Mouse (Mus musculus) adrenal gland, postnatal 14 days (tissue): ENCODE measurements around the gene 9430015G10Rik. TPM values are rescaled to one million over a fixed set of nuclear protein-coding genes. Genes with fewer than 3 reads are reported as not detected.
A peak's percentile ranks its signal among the peaks of the same experiment; 100 is the strongest.
"Not testable (repeated sequence)": the region's sequence is repeated elsewhere in the genome, so short reads cannot be mapped to it uniquely, and the experiment has no call there.

ENCODE experiments used
- DNase-seq: peaks from one replicate; pipeline ENCODE4 v3.0.0; 2021; ENCODE audit warnings: mixed read lengths
- total RNA-seq: library from RNA; stranded (reverse); gene quantifications from 2 replicates; pipeline ENCODE4 v1.2.3, GENCODE M21; 2021

The 9430015G10Rik gene
- total RNA-seq, 1 experiment from 2014 or later: 10.4 TPM

DNA sequence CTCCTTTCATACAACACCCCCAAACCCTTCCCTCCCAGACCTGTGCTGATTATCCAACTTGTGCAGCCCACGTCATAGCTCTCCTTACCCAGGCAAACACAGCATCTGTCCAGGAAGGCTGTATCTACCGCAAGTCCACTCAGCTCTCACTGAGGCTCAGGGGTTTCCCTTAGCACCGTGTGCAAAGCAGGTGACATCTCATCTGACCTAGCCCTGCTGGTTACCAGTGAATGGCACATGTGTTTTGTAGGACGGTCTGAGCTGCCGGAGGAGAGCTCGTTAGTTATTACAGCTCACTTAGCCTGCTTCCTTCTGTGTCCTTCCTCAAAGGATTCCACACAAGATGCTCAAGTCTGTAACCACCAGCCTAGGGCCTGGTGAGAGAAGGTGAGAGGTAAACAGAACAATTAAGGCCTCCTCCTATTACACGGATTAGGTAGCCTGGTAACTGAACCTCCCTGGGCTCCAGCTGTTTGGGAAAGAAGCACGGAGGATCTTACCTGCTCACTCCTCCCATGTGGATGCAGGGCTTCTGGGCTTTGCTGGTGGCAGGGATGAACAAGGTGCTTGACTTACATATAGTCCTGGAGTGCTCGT is 11.9 kb upstream of the 9430015G10Rik start:
- no peak for DNase-seq

- no peak for DNase-seq
Measured at GRCm38 (mm10) chr4:156099427-156099826, 10.4 kb upstream of the 9430015G10Rik start.

- DNase-seq: no peak
Measured at GRCm38 (mm10) chr4:156100501-156100900, 9.3 kb upstream of the 9430015G10Rik start.

DNA sequence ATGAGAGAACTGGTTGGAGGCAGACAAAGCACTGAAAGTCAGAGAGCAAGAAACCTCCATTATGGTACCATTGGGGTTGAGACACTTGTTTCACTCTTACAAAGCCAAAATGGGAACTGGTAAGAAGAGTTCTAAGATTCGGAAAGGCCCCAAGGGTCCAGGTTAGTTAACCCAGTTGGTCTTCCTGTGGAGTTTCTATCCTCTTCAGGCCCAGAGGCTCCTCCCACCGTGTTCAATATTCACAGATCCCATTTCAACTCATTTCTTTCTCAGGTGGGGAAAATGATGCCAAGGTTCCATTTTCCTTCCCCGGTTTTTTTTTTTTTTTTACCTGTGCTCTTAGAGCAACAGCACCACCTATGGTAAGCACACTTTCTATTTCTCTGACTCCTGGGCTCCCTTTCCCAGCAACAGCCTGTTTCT is 8.3 kb upstream of the 9430015G10Rik start:
- no peak for DNase-seq

DNA sequence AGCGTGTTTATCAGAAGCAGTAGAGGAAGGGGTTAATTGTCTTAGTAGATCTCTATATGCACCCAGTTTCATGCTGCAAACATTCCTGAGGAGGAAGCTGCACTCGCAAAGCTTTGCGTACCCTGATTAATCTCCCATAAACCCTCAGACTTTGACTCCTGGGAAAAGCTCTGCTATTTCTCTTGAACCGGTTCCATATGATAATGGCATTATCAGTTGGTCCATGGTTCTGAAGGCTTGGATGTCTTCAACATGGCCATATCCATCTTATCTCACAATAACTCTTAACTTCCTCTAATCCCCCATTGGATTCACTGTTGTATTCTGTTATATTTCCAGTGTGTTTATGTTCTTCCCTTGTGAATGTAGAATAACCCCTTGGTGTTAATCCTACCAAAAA is 6.4 kb upstream of the 9430015G10Rik start:
- no peak for DNase-seq

- DNase-seq: peak; percentile 75
Measured at GRCm38 (mm10) chr4:156108606-156109546, 906 bp upstream of the 9430015G10Rik start.

DNA sequence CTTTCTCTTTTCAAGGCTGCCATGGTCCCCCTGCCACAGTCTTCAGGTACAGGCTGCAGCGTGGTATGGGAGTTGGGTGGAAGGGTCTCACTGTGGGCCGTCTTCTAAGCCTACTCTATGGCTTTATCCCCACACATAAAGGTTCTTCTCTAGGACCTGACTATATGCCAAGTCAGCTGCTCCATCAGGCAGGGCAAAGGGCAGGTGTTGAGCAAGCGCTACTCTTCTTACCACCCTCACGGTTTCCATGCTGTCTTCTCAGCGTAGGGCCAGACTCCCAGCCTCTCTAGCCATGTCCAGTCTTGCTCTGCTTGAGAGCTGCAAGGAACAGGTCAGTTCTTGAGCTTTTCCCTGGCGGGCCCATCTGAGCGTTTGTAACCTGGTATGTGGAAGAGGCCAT is 14.3 kb downstream of the 9430015G10Rik start:
- no peak for DNase-seq

GRCm38 (mm10) chr4:156125393-156125792 is 15.6 kb downstream of the 9430015G10Rik start:
- DNase-seq: no peak

DNA sequence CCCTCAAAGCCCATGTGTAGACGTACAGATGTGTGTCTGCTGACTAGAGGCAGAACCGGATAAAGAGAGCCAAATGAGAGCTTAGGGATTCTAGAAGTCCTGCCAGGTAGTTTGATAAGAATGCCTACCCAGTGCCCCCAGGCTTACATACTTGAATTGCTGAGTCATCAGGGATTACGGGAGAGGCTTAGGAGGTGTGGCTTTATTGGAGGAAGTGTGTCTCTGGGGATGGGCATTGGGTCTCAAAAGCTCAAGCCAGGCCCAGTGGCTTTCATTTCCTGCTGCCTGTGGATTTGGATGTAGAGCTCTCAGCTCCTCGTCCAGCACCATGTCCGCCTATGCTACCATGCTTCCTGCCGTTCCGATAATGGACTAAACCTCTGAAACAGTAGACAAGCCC is 17.1 kb downstream of the 9430015G10Rik start:
- DNase-seq: no peak

- DNase-seq: no peak
Measured at GRCm38 (mm10) chr4:156128746-156129145, 19.0 kb downstream of the 9430015G10Rik start.

DNA sequence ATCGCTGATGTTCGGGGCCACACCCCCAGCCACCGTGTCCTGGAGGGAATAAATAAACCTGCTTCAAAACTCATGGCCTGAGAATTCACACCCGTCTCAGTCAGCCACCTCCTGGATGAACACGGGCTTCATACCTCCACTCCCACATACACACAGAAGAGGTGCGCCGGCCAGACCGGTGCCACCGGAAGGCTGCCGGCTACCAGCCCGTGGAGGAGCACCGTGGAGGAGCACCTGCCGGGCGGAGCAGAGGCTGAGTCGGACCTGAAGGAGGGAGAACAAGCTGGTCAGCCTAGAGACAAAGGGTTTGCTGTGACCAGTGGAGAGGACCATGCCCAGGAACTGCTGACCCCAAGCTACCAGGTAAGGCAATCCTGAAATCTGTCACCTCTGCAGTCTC is 20.7 kb downstream of the 9430015G10Rik start, which contains the start of gene Rnf223:
TSS of gene Rnf223 (plus strand) at position 78 of the 400 bp plus-strand sequence.
- DNase-seq: no peak

DNA sequence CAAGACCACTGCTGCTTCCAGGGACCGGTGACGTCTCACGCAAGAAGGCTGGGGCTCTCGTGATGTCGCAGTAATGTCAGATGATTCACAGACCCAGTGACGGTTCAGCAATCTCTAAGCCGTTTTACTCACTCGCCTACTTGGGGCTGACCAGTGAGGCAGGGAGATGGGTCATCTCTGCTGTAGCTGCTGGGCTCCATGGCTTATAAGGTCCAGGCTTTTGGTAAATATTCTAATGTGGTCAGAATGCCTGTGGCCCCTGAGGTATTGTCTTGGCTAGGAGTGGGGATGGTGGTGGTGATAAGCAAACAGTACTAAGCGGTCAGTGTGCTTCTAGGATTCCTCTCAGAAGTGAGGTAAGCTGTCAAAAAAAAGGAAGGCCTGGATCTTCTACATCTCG is 21.2 kb downstream of the 9430015G10Rik start:
- no peak for DNase-seq

- no peak for DNase-seq
Measured at GRCm38 (mm10) chr4:156133334-156133733, 23.6 kb downstream of the 9430015G10Rik start.

- no peak for DNase-seq
Measured at GRCm38 (mm10) chr4:156133943-156134605, 24.3 kb downstream of the 9430015G10Rik start.

DNA sequence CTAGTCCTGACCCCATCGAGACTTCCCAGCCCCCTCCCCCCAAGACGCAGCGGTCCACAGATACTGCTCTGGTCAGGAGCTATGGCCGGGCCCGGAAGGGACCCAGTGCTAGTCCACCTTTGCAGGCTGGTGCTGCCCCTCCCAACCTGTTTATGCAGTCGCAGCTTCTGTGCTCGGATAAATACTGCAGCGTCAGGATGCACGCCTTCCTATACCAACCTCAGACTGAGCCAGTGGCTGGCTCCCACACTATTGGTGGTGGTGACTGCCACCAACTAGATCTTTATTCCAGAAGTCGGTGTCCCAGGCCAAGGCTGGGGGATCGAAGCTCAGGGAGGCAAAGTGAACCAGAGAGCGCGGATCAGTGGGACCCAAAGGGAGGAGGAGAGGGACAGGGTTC is 25.3 kb downstream of the 9430015G10Rik start:
- DNase-seq: no peak

GRCm38 (mm10) chr4:156135801-156136200 is 26.0 kb downstream of the 9430015G10Rik start:
- no peak for DNase-seq

DNA sequence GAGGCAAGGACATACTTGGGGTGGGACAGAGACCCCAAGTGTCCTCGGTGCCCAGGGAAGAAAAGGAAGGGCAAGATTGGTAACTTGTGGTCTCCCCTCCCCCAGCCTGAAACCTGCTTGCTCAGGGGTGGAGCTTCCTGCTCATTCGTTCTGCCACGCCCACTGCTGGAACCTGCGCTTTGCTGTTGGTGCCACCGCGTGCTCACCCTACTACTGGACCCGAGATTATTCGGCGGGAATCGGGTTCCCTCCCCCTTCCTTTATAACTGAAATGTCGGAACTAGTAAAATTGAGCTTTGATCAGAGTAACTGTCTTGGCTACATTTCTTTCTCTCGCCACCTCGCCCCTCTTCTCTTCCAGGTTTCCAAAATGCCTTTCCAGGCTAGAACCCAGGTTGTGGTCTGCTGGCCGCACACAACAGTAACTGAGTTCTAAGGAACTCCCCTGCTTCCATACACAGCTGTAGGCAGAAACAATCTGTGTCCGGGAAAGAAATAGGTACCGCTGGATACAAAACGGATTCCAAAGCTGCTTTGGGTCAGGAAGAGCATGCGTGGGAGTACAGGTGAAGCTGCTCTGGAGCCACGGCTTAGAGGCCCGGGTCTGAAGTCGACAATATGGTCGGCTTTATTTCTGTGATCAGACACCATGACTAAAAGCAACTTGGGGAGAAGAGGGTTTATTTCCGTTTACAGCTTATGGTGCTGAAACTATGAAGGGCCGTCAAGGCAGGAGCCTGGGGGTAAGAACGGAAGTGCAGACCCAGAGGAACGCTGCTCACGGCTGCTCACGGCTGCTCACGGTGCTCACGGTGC is 26.7 kb downstream of the 9430015G10Rik start:
- DNase-seq: no peak

GRCm38 (mm10) chr4:156150887-156151286 is 41.1 kb downstream of the 9430015G10Rik start:
- not testable (repeated sequence) for DNase-seq

DNA sequence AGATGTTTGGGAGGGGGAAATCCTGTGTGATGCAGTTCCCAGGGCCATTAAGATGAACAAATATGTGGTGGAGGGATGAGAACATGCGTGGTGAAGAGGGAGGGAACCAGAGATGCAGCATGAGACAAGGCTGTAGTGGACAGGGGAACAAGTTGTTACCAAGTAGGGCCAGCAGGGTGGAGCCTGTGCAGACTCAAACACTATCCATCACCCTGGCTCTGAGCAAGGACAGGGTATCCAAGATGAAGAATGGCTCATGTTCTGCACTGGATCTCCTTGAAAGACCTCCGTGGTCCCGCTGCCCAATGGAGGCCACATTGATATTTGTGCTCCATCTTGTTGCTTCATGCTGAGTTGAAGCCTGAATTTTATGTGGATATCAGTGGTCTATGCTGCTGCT is 45.0 kb downstream of the 9430015G10Rik start:
- DNase-seq: no peak

- DNase-seq: no peak
Measured at GRCm38 (mm10) chr4:156166477-156166876, 56.7 kb downstream of the 9430015G10Rik start.

DNA sequence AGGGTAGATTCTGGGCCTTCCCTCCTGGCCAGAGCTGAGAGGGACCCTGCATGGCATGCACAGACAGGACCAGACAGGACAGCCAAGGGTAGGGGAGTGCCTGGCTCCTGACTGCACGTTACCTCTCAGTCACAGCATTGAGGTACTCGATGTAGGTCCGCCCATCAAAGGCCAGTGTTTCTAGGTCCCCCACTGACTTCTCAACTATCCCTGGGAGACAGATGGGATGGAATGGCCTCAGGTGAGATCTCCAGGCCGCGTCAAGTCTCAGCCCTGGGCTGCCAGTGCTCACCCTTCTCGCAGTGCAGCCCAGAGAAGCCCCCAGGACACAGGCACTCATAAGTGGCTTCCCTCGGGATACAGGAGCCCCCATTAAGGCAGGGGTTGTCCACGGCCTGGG is 58.8 kb downstream of the 9430015G10Rik start:
- no peak for DNase-seq

DNA sequence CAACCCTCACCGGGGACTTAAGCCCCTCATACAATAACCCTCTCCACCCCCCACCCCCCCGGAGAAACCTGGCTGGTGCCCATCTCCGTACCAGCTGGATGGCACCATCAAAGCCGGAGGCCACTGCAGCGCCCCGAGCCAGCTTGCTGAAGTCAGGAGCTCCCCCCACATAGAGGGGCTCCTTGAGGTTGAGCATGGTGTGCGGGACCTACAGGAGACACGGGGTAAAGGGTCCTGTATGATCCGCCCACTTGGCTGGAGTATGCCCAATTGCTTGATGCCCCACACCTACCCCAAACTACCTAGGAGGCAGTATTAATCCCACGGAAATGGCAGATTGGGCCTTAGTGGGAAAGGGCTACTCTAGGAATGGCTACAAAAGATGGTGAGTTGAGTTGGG is 59.3 kb downstream of the 9430015G10Rik start:
- DNase-seq: no peak
